Mouse (Mus musculus) ES-E14 (cell line): ENCODE measurements around the gene Ubtd1. TPM values are rescaled to one million over a fixed set of nuclear protein-coding genes. Genes with fewer than 3 reads are reported as not detected.

ENCODE experiments used
- DNase-seq: peaks from one replicate; pipeline ENCODE4 v3.0.0-alpha.2; 2013; ENCODE audit warnings: low read depth, low spot score
- H3K27ac ChIP-seq: 2 replicates; pipeline ENCODE4 v1.5.1; 2012; ENCODE audit warnings: low read depth, mild to moderate bottlenecking, low read length, moderate library complexity, mixed read lengths; ENCODE audit not compliant: poor library complexity, insufficient read depth, severe bottlenecking
- H3K36me3 ChIP-seq: 2 replicates; pipeline ENCODE4 v1.6.1; 2012; ENCODE audit warnings: mild to moderate bottlenecking, low read length, moderate library complexity, mixed read lengths; ENCODE audit not compliant: control insufficient read depth, poor library complexity, insufficient read depth, severe bottlenecking
- H3K4me1 ChIP-seq, 2 experiments: fragments of 150-350 bp in 1 of 2; sonication (generic) in 1 of 2; 2 replicates each; pipeline ENCODE4 v1.6.1; 2012; ENCODE audit warnings: low read length in 2 of 2, mild to moderate bottlenecking in 1 of 2, mixed read lengths in 1 of 2; ENCODE audit not compliant: control insufficient read depth in 2 of 2, insufficient read depth in 2 of 2, poor library complexity in 1 of 2
- H3K4me3 ChIP-seq, 2 experiments: fragments of 150-350 bp in 1 of 2; sonication (generic) in 1 of 2; 2 replicates each; pipeline ENCODE4 v1.5.1; 2012; ENCODE audit warnings: low read length in 2 of 2, low read depth in 1 of 2, mild to moderate bottlenecking in 1 of 2, mixed read lengths in 1 of 2; ENCODE audit not compliant: insufficient read depth in 1 of 2, poor library complexity in 1 of 2, severe bottlenecking in 1 of 2
- H3K9ac ChIP-seq: 2 replicates; pipeline ENCODE4 v1.6.1; 2012; ENCODE audit warnings: low read depth, mild to moderate bottlenecking, low read length, mixed read lengths; ENCODE audit not compliant: poor library complexity, insufficient read depth, severe bottlenecking
- H3K9me3 ChIP-seq: fragments of 150-350 bp; sonication (generic); 2 replicates; pipeline ENCODE4 v1.6.1; 2012; ENCODE audit warnings: low read depth, mild to moderate bottlenecking, low read length; ENCODE audit not compliant: control insufficient read depth, insufficient read depth
- CHD2 ChIP-seq: IDR thresholded peaks from 2 replicates; pipeline ENCODE4 v1.6.1; 2014; ENCODE audit warnings: mild to moderate bottlenecking, low read depth, low read length, inconsistent platforms
- HCFC1 ChIP-seq: IDR thresholded peaks from 2 replicates; pipeline ENCODE4 v1.6.1; 2012; ENCODE audit warnings: low read length, inconsistent platforms, borderline replicate concordance; ENCODE audit not compliant: insufficient read depth
- MAFK ChIP-seq: IDR thresholded peaks from 2 replicates; pipeline ENCODE4 v1.6.1; 2014; ENCODE audit warnings: mild to moderate bottlenecking, low read depth, low read length, inconsistent platforms; ENCODE audit not compliant: insufficient read depth
- ZC3H11A ChIP-seq: IDR thresholded peaks from 2 replicates; pipeline ENCODE4 v1.6.1; 2012; ENCODE audit warnings: low read depth, mild to moderate bottlenecking, inconsistent platforms, low read length, borderline replicate concordance
- ZNF384 ChIP-seq: IDR thresholded peaks from 2 replicates; pipeline ENCODE4 v1.6.1; 2012; ENCODE audit warnings: low read depth, low read length, inconsistent platforms
- in situ Hi-C, 2 experiments: fragments of 600-800 bp; cut with MboI; formaldehyde crosslinking; loops; one replicate each; pipeline ENCODE4 v1.15.1; 2025; ENCODE audit warnings: low sequenced_read_pairs in 2 of 2, inconsistent platforms in 1 of 2; ENCODE audit not compliant: unreplicated experiment in 2 of 2
- total RNA-seq: library from RNA; depleted of rRNA; stranded (reverse); fragments of 300-350 nt; gene quantifications from 2 replicates; pipeline ENCODE4 v1.2.3, GENCODE M21; 2012

The Ubtd1 gene
- total RNA-seq, 1 experiment: 18.2 TPM

GRCm38 (mm10) chr19:42072802-42073201 is 91.2 kb downstream of the Ubtd1 start:
- H3K9ac ChIP-seq: no peak overlapping the region
- H3K9me3 ChIP-seq: no peaks in the 10 kb centered on the region
- TF ChIP-seq CHD2 (no peak), HCFC1 (no peak), MAFK (no peak), ZNF384 (no peak), ZC3H11A (no peak)
- no peak overlapping the region for H3K4me3 ChIP-seq
- in situ Hi-C loops: no loop called here
- H3K27ac ChIP-seq: no peak overlapping the region
- H3K36me3 ChIP-seq: no peaks in the 10 kb centered on the region
- DNase-seq: no peak
- H3K4me1 ChIP-seq: peaks cover 0 to 8% of the 10 kb centered on the region in 2 experiments; a peak in 1 of 4 replicates

- H3K27ac ChIP-seq: no peak overlapping the region
- H3K9ac ChIP-seq: no peak overlapping the region
- H3K9me3 ChIP-seq: no peaks in the 10 kb centered on the region
- peaks cover 0 to 1% of the 10 kb centered on the region in 2 experiments; a peak in 1 of 4 replicates for H3K4me1 ChIP-seq
- TF ChIP-seq MAFK (no peak), ZC3H11A (no peak), CHD2 (no peak), ZNF384 (no peak), HCFC1 (no peak)
- in situ Hi-C loops: no loop called here
- DNase-seq: no peak
- H3K4me3 ChIP-seq: no peak overlapping the region
- no peaks in the 10 kb centered on the region for H3K36me3 ChIP-seq
These were observed 93.5 kb downstream of the Ubtd1 start for GRCm38 (mm10) chr19:42075051-42075450.

- in situ Hi-C loops: no loop called here
- TF ChIP-seq ZNF384: no peak
- no peak for TF ChIP-seq CHD2
- TF ChIP-seq ZC3H11A: no peak
- no peak for TF ChIP-seq MAFK
- TF ChIP-seq HCFC1: no peak
- no peak for DNase-seq
- Histone ChIP-seq H3K36me3 (no peaks in the 10 kb centered on the region), H3K4me3 (peak overlapping the region; percentile 2 to 6; a peak in 1 of 4 replicates), H3K9ac (no peak overlapping the region; the same call in 1 of the 2 replicates), H3K4me1 (no peaks in the 10 kb centered on the region; a peak in 1 of 4 replicates), H3K27ac (no peak overlapping the region), H3K9me3 (no peaks in the 10 kb centered on the region)
These were observed 94.4 kb downstream of the Ubtd1 start for GRCm38 (mm10) chr19:42075992-42076391.

- H3K9me3 ChIP-seq: no peaks in the 10 kb centered on the region
- TF ChIP-seq ZNF384: no peak
- no peak for TF ChIP-seq CHD2
- TF ChIP-seq HCFC1: no peak
- no peak for TF ChIP-seq ZC3H11A
- TF ChIP-seq MAFK: no peak
- no peaks in the 10 kb centered on the region for H3K36me3 ChIP-seq
- no peak for DNase-seq
- no peak overlapping the region for H3K4me3 ChIP-seq
- no peak overlapping the region for H3K9ac ChIP-seq
- in situ Hi-C loops: no loop called here
- no peaks in the 10 kb centered on the region; a peak in 1 of 4 replicates for H3K4me1 ChIP-seq
- H3K27ac ChIP-seq: no peak overlapping the region
These were observed 97.0 kb downstream of the Ubtd1 start for GRCm38 (mm10) chr19:42078566-42078965.

GRCm38 (mm10) chr19:42079006-42079405 is 97.4 kb downstream of the Ubtd1 start:
- TF ChIP-seq ZC3H11A (no peak), HCFC1 (no peak), ZNF384 (no peak), CHD2 (no peak), MAFK (no peak)
- no peaks in the 10 kb centered on the region for H3K36me3 ChIP-seq
- no peaks in the 10 kb centered on the region; a peak in 1 of 4 replicates for H3K4me1 ChIP-seq
- in situ Hi-C loops: no loop called here
- no peak overlapping the region for H3K9ac ChIP-seq
- DNase-seq: no peak
- H3K27ac ChIP-seq: no peak overlapping the region
- H3K4me3 ChIP-seq: no peak overlapping the region
- H3K9me3 ChIP-seq: no peaks in the 10 kb centered on the region
